Mouse (Mus musculus) liver, postnatal 0 days (tissue): ENCODE measurements around the gene Gm20388. TPM values are rescaled to one million over a fixed set of nuclear protein-coding genes. Genes with fewer than 3 reads are reported as not detected.

Experiments
- ATAC-seq: fragments of 200-750 bp; cut with Nextera tagmentation; 2 replicates; pipeline ENCODE4 v1.8.0; 2017; ENCODE audit warnings: mild to moderate bottlenecking, moderate library complexity
- DNase-seq: peaks from one replicate; pipeline ENCODE4 v3.0.0-alpha.2; 2016
- H3K27ac ChIP-seq: fragments of 300-500 bp; sonication (generic); 2 replicates; pipeline ENCODE4 v1.5.1; 2014; ENCODE audit warnings: antibody characterized with exemption, moderate library complexity, mild to moderate bottlenecking, low read depth
- H3K27me3 ChIP-seq: fragments of 300-500 bp; sonication (generic); 2 replicates; pipeline ENCODE4 v1.6.1; 2014; ENCODE audit warnings: low read length, control low read depth, mixed read lengths; ENCODE audit not compliant: insufficient read depth
- H3K36me3 ChIP-seq: fragments of 300-500 bp; sonication (generic); replicated peaks from 2 replicates; pipeline ENCODE4 v1.6.1; 2014; ENCODE audit warnings: mild to moderate bottlenecking, control low read depth, low read length, moderate library complexity, mixed read lengths; ENCODE audit not compliant: insufficient read depth
- H3K4me1 ChIP-seq: fragments of 300-500 bp; sonication (generic); 2 replicates; pipeline ENCODE4 v1.6.1; 2014; ENCODE audit warnings: antibody characterized with exemption, mild to moderate bottlenecking, control low read depth; ENCODE audit not compliant: insufficient read depth
- H3K4me2 ChIP-seq: fragments of 300-500 bp; sonication (generic); 2 replicates; pipeline ENCODE4 v1.6.1; 2014; ENCODE audit warnings: low read depth, mild to moderate bottlenecking, low read length, moderate library complexity, mixed read lengths
- H3K4me3 ChIP-seq: fragments of 300-500 bp; sonication (generic); 2 replicates; pipeline ENCODE4 v1.5.1; 2014; ENCODE audit warnings: low read depth, low read length
- H3K9ac ChIP-seq: fragments of 300-500 bp; sonication (generic); replicated peaks from 2 replicates; pipeline ENCODE4 v1.6.1; 2014; ENCODE audit warnings: mild to moderate bottlenecking, moderate library complexity
- H3K9me3 ChIP-seq: fragments of 300-500 bp; sonication (generic); 2 replicates; pipeline ENCODE4 v1.6.1; 2016; ENCODE audit warnings: mild to moderate bottlenecking, control low read depth, low read length, mixed read lengths
- CTCF ChIP-seq: sonication (generic); IDR thresholded peaks from 2 replicates; pipeline ENCODE4 v1.5.1; 2016; ENCODE audit warnings: antibody characterized with exemption, low read depth
- EP300 ChIP-seq: IDR thresholded peaks from 2 replicates; pipeline ENCODE4 v1.6.1; 2016; ENCODE audit warnings: antibody characterized with exemption, low read depth, mild to moderate bottlenecking
- WGBS: fragments of 180-500 bp; shearing (Covaris S2); extraction: QIAGEN DNeasy Blood & Tissue Kit; methylation state at CpG from one replicate; pipeline ENCODE4 v1.1.7; 2014; ENCODE audit not compliant: insufficient replicate concordance; 5-methylcytosine and 5-hydroxymethylcytosine counted together
- polyA plus RNA-seq: library from polyadenylated mRNA; unstranded; fragments of >200 nt; fragmentation: Nextera tagmentation; extraction: Ambion mirVana; gene quantifications from 2 replicates; pipeline ENCODE4 v1.2.1, GENCODE M21; 2015

Gene Gm20388
- polyA plus RNA-seq, 1 experiment from 2014 or later, result not detected

- Histone ChIP-seq H3K4me1 (peaks cover 2% of the 10 kb centered on the region; the same call in 1 of the 2 replicates), H3K4me2 (no peak overlapping the region), H3K27me3 (no peaks in the 10 kb centered on the region), H3K9ac (no peak overlapping the region), H3K27ac (peak overlapping the region; percentile 30; the same call in 1 of the 2 replicates), H3K4me3 (no peak overlapping the region), H3K36me3 (no peaks in the 10 kb centered on the region), H3K9me3 (no peaks in the 10 kb centered on the region)
- ATAC-seq (no peak), DNase-seq (no peak)
- 64% methylated on average over 5 of the region's 5 CpGs for WGBS
- no peak for TF ChIP-seq EP300
- no peak for TF ChIP-seq CTCF
These were observed 774.5 kb downstream of the Gm20388 start for GRCm38 (mm10) chr8:120685097-120685496.

DNA sequence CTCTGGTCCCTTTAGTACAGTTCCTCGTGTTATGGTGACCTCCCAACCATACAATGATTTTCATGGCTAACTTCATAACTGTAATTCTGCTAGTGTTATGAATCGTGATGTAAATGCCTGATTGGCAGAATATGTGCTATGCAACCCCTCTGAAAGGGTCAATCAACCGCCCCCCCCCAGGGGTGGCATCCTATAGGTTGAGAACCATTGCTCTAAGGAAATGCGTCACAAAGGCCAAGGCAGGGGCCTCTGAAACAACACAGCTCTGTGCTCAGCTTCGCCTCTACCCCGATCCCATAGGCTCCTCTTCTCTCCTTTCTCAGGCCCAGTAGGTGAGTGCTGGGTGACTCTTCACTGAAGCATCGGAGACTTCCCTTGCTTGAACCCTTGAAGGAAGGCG is 775.0 kb downstream of the Gm20388 start:
- WGBS, result 59% methylated on average over 8 of the region's 8 CpGs
- TF ChIP-seq EP300 (no peak), CTCF (no peak)
- Histone ChIP-seq H3K4me1 (0 out of 2 replicates have a peak, but pooled peaks cover 2% of the 10 kb centered on the region), H3K27me3 (no peaks in the 10 kb centered on the region), H3K27ac (peak overlapping the region; percentile 30; the same call in 1 of the 2 replicates), H3K9ac (no peak overlapping the region), H3K4me2 (no peak overlapping the region), H3K9me3 (no peaks in the 10 kb centered on the region), H3K36me3 (no peaks in the 10 kb centered on the region), H3K4me3 (no peak overlapping the region)
- 0 out of 2 replicates have a peak, but pooled peaks have one; percentile 20 for ATAC-seq
- no peak for DNase-seq

DNA sequence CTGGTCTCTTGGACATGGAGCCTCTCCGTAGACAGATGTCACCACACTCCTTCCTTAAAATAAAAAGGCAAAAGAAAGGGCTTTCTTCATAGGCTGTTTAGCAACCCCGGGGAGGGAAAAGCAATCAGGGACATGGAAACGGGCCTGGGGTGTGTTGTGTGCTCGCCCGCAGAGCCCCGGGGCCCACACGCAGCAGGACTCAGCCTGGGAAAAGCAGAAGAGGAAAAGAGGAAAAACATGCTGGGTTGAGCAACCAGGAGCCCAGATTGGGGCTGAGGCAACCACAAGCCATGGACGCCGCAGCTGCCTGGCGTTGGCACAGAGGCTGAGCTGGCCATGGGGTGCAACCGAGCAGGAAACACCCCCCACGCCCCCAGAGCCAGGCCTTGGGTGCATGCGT is 775.4 kb downstream of the Gm20388 start:
- peak overlapping the region; percentile 30; the same call in 1 of the 2 replicates for H3K27ac ChIP-seq
- peak; percentile 65 for ATAC-seq

GRCm38 (mm10) chr8:120686576-120686975 is 775.9 kb downstream of the Gm20388 start:
- Histone ChIP-seq H3K4me1 (0 out of 2 replicates have a peak, but pooled peaks cover 2% of the 10 kb centered on the region), H3K4me3 (no peak overlapping the region), H3K9ac (no peak overlapping the region), H3K4me2 (peak overlapping the region; percentile 29; the same call in 1 of the 2 replicates), H3K9me3 (no peaks in the 10 kb centered on the region), H3K36me3 (no peaks in the 10 kb centered on the region), H3K27ac (no peak overlapping the region), H3K27me3 (no peaks in the 10 kb centered on the region)
- 65% methylated on average over 5 of the region's 5 CpGs for WGBS
- DNase-seq (no peak), ATAC-seq (peak; percentile 16; the same call in 1 of the 2 replicates)
- TF ChIP-seq CTCF (no peak), EP300 (no peak)

More for the DNA sequence above, 775.4 kb downstream of the Gm20388 start:
- no peak for TF ChIP-seq EP300
- TF ChIP-seq CTCF, result no peak
- 36% methylated on average over 13 of the region's 13 CpGs for WGBS
- peak; percentile 58 for DNase-seq
- Histone ChIP-seq H3K4me2 (peak overlapping the region; percentile 29), H3K4me1 (0 out of 2 replicates have a peak, but pooled peaks cover 2% of the 10 kb centered on the region), H3K36me3 (no peaks in the 10 kb centered on the region), H3K4me3 (no peak overlapping the region), H3K9me3 (no peaks in the 10 kb centered on the region), H3K27me3 (no peaks in the 10 kb centered on the region), H3K9ac (no peak overlapping the region)

DNA sequence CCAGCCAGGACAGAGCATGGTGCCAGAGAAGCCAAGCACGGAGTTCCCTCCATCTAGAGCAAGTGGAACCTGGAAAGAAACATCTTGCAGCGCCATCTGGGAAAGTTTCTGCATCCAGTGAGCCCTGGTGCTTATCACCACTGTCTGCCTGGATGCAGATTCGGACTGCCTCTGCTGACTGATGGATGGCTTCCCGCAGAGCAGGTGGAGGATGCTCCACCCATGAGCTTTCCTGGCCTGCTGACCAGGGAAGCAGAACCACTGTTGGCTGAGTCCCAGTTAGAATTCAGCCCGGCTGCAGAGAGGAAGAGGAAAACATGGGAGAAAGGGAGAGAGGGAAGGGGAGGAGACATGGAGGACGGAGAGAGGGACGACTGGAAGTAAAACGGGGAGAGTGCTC is 777.1 kb downstream of the Gm20388 start:
- H3K36me3 ChIP-seq, result no peaks in the 10 kb centered on the region
- no peak overlapping the region for H3K9ac ChIP-seq
- DNase-seq (no peak), ATAC-seq (no peak)
- H3K4me3 ChIP-seq, result no peak overlapping the region
- no peaks in the 10 kb centered on the region for H3K9me3 ChIP-seq
- TF ChIP-seq EP300 (no peak), CTCF (no peak)
- no peak overlapping the region for H3K27ac ChIP-seq
- no peaks in the 10 kb centered on the region for H3K27me3 ChIP-seq
- H3K4me1 ChIP-seq, result 0 out of 2 replicates have a peak, but pooled peaks cover 2% of the 10 kb centered on the region
- WGBS, result 65% methylated on average over 8 of the region's 8 CpGs
- no peak overlapping the region for H3K4me2 ChIP-seq

GRCm38 (mm10) chr8:120688511-120688910 is 777.9 kb downstream of the Gm20388 start:
- Histone ChIP-seq H3K4me1 (0 out of 2 replicates have a peak, but pooled peaks cover 2% of the 10 kb centered on the region), H3K9ac (no peak overlapping the region), H3K27ac (no peak overlapping the region), H3K36me3 (no peaks in the 10 kb centered on the region), H3K27me3 (no peaks in the 10 kb centered on the region), H3K9me3 (no peaks in the 10 kb centered on the region), H3K4me2 (no peak overlapping the region), H3K4me3 (no peak overlapping the region)
- WGBS, result 74% methylated on average over 7 of the region's 7 CpGs
- TF ChIP-seq CTCF (no peak), EP300 (no peak)
- DNase-seq, result no peak
- ATAC-seq, result no peak

GRCm38 (mm10) chr8:120692934-120693333 is 782.3 kb downstream of the Gm20388 start:
- H3K4me3 ChIP-seq, result no peak overlapping the region
- TF ChIP-seq CTCF (no peak), EP300 (no peak)

More at GRCm38 (mm10) chr8:120692934-120693333, 782.3 kb downstream of the Gm20388 start:
- no peak overlapping the region for H3K27ac ChIP-seq
- no peaks in the 10 kb centered on the region for H3K9me3 ChIP-seq
- no peak overlapping the region for H3K9ac ChIP-seq
- H3K4me2 ChIP-seq, result no peak overlapping the region
- ATAC-seq (no peak), DNase-seq (no peak)
- H3K36me3 ChIP-seq, result no peaks in the 10 kb centered on the region
- WGBS, result 36% methylated on average over 4 of the region's 4 CpGs
- H3K27me3 ChIP-seq, result no peaks in the 10 kb centered on the region
- H3K4me1 ChIP-seq, result peaks cover 4% of the 10 kb centered on the region; the same call in 1 of the 2 replicates
